Mouse (Mus musculus) urinary bladder, postnatal 14 days (tissue): ENCODE data around the gene Gls.
A peak's percentile ranks its signal among the peaks of the same experiment; 100 is the strongest.

Experiments used
- DNase-seq: peaks from one replicate; pipeline ENCODE4 v3.0.0; 2021; ENCODE audit warnings: low spot score

The Gls gene

GRCm38 (mm10) chr1:52158040-52158439, 75.0 kb downstream of the Gls start:
- DNase-seq, result no peak

- no peak for DNase-seq
These were observed 76.7 kb downstream of the Gls start for GRCm38 (mm10) chr1:52156351-52156750.

- DNase-seq, result no peak
These were observed 78.1 kb downstream of the Gls start for GRCm38 (mm10) chr1:52154890-52155289.

- no peak for DNase-seq
These were observed 80.1 kb downstream of the Gls start for GRCm38 (mm10) chr1:52152936-52153335.

GRCm38 (mm10) chr1:52152369-52152768, 80.7 kb downstream of the Gls start:
- no peak for DNase-seq

- DNase-seq, result no peak
These were observed 81.9 kb downstream of the Gls start for GRCm38 (mm10) chr1:52151166-52151565.

GRCm38 (mm10) chr1:52150676-52151075, 82.4 kb downstream of the Gls start:
- DNase-seq, result no peak

GRCm38 (mm10) chr1:52149934-52150346, 83.1 kb downstream of the Gls start:
- DNase-seq, result peak; percentile 26

GRCm38 (mm10) chr1:52148696-52149095, 84.3 kb downstream of the Gls start:
- DNase-seq, result no peak

GRCm38 (mm10) chr1:52148178-52148577, 84.9 kb downstream of the Gls start:
- DNase-seq, result no peak

- DNase-seq, result no peak
These were observed 85.6 kb downstream of the Gls start for GRCm38 (mm10) chr1:52147431-52147830.

- DNase-seq, result peak; percentile 60
These were observed 86.6 kb downstream of the Gls start for GRCm38 (mm10) chr1:52146214-52146970.

- no peak for DNase-seq
These were observed 88.1 kb downstream of the Gls start for GRCm38 (mm10) chr1:52144907-52145306.

- DNase-seq, result no peak
These were observed 89.4 kb downstream of the Gls start for GRCm38 (mm10) chr1:52143596-52144156.

GRCm38 (mm10) chr1:52143191-52143590, 89.8 kb downstream of the Gls start:
- DNase-seq, result no peak

GRCm38 (mm10) chr1:52142117-52142516, 90.9 kb downstream of the Gls start:
- no peak for DNase-seq

- no peak for DNase-seq
These were observed 91.5 kb downstream of the Gls start for GRCm38 (mm10) chr1:52141482-52141881.

- no peak for DNase-seq
These were observed 92.5 kb downstream of the Gls start for GRCm38 (mm10) chr1:52140534-52140933.

- no peak for DNase-seq
These were observed 95.7 kb downstream of the Gls start for GRCm38 (mm10) chr1:52137292-52137691.

GRCm38 (mm10) chr1:52133254-52133653, 99.8 kb downstream of the Gls start:
- DNase-seq, result no peak

- no peak for DNase-seq
These were observed 101.2 kb downstream of the Gls start for GRCm38 (mm10) chr1:52131787-52132377.

GRCm38 (mm10) chr1:52129794-52130193, 103.2 kb downstream of the Gls start:
- no peak for DNase-seq

GRCm38 (mm10) chr1:52127350-52127749, 105.7 kb downstream of the Gls start:
- no peak for DNase-seq
